22 mouse cellular contexts compared by ENCODE assay signal in genomic region chr11:48176451-48176850, GRCm38 (mm10).
"Had no signal": no experiment of that assay in that cellular context is flagged by ENCODE, and none has a peak within 500 bp of the region (broad histone marks: within the 10 kb centered on the region; RNA-seq: fewer than 3 reads in every experiment).

No protein-coding gene starts in this region.

- DNase-seq: kidney, postnatal 14 days; layer of hippocampus, adult 9-11 months; liver; lung, adult 18-20 months; retina, postnatal 1 day; right cerebral cortex, postnatal 25 days; spleen, adult 18-20 months; thymus, adult 2 months; thymus, postnatal 14 days; thymus, postnatal 4 days had no signal

- ATAC-seq: hindbrain, embryonic 16.5 days; inflammation-experienced regulatory T-cells, adult 6 months; liver, embryonic 12.5 days; midbrain, embryonic 15.5 days had no signal

- H3K4me3 ChIP-seq: layer of hippocampus, adult 2 months; limb, embryonic 10.5 days; limb, embryonic 13.5 days; liver, embryonic 12.5 days; liver, embryonic 15.5 days; midbrain, embryonic 12.5 days; midbrain, embryonic 15.5 days; neural tube, embryonic 12.5 days; neural tube, embryonic 15.5 days had no signal

- H3K4me2 ChIP-seq: limb, embryonic 13.5 days; liver, embryonic 12.5 days; liver, embryonic 15.5 days; midbrain, embryonic 12.5 days; midbrain, embryonic 15.5 days; neural tube, embryonic 12.5 days; neural tube, embryonic 15.5 days had no signal

- H3K9me3 ChIP-seq: limb, embryonic 10.5 days; limb, embryonic 13.5 days; liver, embryonic 12.5 days; liver, embryonic 15.5 days; midbrain, embryonic 12.5 days; midbrain, embryonic 15.5 days; neural tube, embryonic 12.5 days; neural tube, embryonic 15.5 days had no signal

- H3K9ac ChIP-seq: limb, embryonic 13.5 days; liver, embryonic 12.5 days; liver, embryonic 15.5 days; midbrain, embryonic 12.5 days; midbrain, embryonic 15.5 days; neural tube, embryonic 12.5 days; neural tube, embryonic 15.5 days had no signal

- H3K4me1 ChIP-seq: limb, embryonic 10.5 days; limb, embryonic 13.5 days; liver, embryonic 12.5 days; liver, embryonic 15.5 days; midbrain, embryonic 12.5 days; midbrain, embryonic 15.5 days; neural tube, embryonic 12.5 days; neural tube, embryonic 15.5 days had no signal

- H3K36me3 ChIP-seq: limb, embryonic 10.5 days; limb, embryonic 13.5 days; liver, embryonic 12.5 days; liver, embryonic 15.5 days; midbrain, embryonic 12.5 days; midbrain, embryonic 15.5 days; neural tube, embryonic 12.5 days; neural tube, embryonic 15.5 days had no signal

- H3K27me3 ChIP-seq: limb, embryonic 13.5 days; liver, embryonic 12.5 days; liver, embryonic 15.5 days; midbrain, embryonic 12.5 days; midbrain, embryonic 15.5 days; neural tube, embryonic 12.5 days; neural tube, embryonic 15.5 days had no signal

- H3K27ac ChIP-seq: layer of hippocampus, adult 2 months; limb, embryonic 10.5 days; limb, embryonic 13.5 days; liver, embryonic 12.5 days; liver, embryonic 15.5 days; macrophage; midbrain, embryonic 12.5 days; midbrain, embryonic 15.5 days; neural tube, embryonic 12.5 days; neural tube, embryonic 15.5 days had no signal
